Mouse (Mus musculus): Measurements from ENCODE around the gene B4galnt3.

GRCm38 (mm10) chr6:120235874-120236273 is 58.5 kb downstream of the B4galnt3 start:
- TF ChIP-seq CTCF (IDR thresholded peaks at IDR 0.05; ENCODE audit: low read depth, low read length), result no peak
- TF ChIP-seq POLR2A (IDR thresholded peaks at IDR 0.05; ENCODE audit: extremely low read depth, insufficient read depth, low read length), result no peak

All from liver, adult 2 months (tissue).